Mouse (Mus musculus) cerebellum, adult 2 months (tissue): ENCODE measurements around the gene Susd4.

Experiments used
- CTCF ChIP-seq: fragments of 200-500 bp; IDR thresholded peaks from 2 replicates; pipeline ENCODE4 v1.5.1; 2011; ENCODE audit warnings: low read depth, mild to moderate bottlenecking, control low read depth, low read length, moderate library complexity, borderline replicate concordance; ENCODE audit not compliant: insufficient read depth
- POLR2A ChIP-seq: fragments of 200-500 bp; IDR thresholded peaks from 2 replicates; pipeline ENCODE4 v1.6.1; 2011; ENCODE audit warnings: low read length, control low read depth, borderline replicate concordance; ENCODE audit not compliant: insufficient read depth

DNA sequence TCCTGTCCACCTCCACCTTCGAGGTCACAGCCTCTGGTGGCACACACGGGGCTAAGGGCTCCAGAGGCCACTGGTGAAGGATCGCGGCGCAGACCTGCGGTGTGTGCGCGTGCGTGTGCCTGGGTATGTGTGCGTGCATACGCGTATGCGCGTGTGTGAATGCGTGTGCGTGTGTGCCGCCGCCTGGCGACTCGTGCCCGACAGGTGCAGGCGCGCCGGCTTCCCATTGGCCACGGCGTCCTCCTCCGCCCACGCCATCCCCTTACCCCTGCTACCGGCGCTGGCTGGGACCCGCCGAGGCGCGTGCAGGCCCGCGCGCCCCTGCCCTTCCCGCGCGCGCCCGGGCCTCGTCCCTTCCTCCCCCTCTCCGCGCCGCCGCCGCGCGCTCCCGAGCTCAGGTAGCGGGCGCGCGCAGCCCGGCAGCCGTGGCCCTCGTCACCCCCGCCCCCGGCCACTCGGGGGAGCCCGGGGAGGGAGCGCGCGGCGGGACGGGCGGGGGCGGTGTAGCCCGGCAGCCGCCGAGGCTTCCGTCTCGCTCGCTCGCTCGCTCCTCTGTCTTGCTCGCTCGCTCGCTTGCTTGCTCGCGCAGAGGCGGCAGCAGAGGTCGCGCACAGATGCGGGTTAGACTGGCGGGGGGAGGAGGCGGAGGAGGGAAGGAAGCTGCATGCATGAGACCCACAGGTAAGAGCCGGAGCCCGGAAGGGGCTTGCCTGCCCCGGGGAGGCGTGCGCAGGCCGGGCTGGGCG lies at the start of gene Susd4:
- TF ChIP-seq POLR2A (peak; percentile 67), CTCF (no peak; the same call in 1 of the 2 replicates)
